In the genomic region with DNA sequence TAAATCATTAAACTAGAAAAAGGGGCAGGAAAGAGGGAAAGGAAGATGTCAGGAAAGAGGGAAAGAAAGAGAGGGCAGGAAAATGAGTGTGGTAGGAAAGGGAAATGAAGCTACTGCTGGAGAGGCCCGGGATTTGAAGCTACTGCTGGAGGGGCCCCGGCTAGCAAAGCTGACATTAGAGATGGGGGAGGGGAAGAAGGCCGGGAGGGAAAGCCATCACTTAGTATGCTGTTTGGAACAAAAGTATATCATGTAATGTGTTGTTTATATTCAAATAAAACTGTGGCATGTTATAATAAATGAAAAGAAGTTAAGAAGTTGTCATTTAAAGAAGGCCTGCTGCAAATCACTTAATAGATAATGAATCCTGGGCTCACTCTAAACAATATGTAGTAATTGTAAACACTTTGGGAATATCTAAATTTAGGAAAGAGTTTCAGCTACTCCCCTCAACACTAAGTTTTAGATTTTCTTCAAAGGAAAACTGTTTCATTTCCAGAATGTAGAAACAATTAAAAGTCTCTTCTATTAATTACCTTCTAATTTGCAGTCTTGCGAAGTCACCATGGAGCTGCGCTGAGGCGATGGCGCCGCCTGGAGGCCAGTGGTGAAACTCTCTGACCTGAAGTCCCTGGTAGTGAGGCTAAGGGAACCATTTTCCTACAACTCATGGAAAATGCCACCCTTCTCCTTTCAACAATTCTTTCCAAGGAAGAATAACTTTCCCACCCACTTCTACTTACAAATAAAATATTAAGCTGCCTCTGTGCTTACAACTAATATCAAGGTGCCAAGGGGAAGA, we compare ENCODE assay signal across 8 mouse cellular contexts.
DNase-seq lines count a peak whose midpoint lies in the region; ATAC-seq and TF ChIP-seq lines count a peak whose summit lies in the region.

No protein-coding gene starts in this region.

- WGBS in forebrain, embryonic 15.5 days, result 12% methylated on average over 8 of the region's 8 CpGs
- WGBS in lung, postnatal 0 days, result 10% methylated on average over 8 of the region's 8 CpGs
- 19% methylated on average over 8 of the region's 8 CpGs for WGBS in stomach, postnatal 0 days

- ATAC-seq in forebrain, embryonic 15.5 days (replicated peaks), result peak; percentile 71; the same call in 1 of the 2 replicates
- peak; percentile 66 for ATAC-seq in lung, postnatal 0 days
- no peak for ATAC-seq in stomach, postnatal 0 days (ENCODE audit: low FRiP score, low TSS enrichment)

- H3K4me1 ChIP-seq in forebrain, embryonic 15.5 days, result no peaks in the 10 kb centered on the region
- no peaks in the 10 kb centered on the region for H3K4me1 ChIP-seq in lung, postnatal 0 days (ENCODE audit: insufficient read depth, low read depth, low read length)
- H3K4me1 ChIP-seq in stomach, postnatal 0 days (replicated peaks; ENCODE audit: control insufficient read depth, insufficient read depth), result no peaks in the 10 kb centered on the region

- peak; percentile 24 for DNase-seq in cerebellum, adult 11 months
- DNase-seq in cerebellum, adult 11-12 months, result no peak
- DNase-seq in urinary bladder, postnatal 25 days (ENCODE audit: low spot score), result peak; percentile 27
- no peak for DNase-seq in urinary bladder, postnatal 10 days (ENCODE audit: low spot score)
- DNase-seq in layer of hippocampus, adult 11-12 months (ENCODE audit: low spot score), result peak; percentile 67
- peak; percentile 82 for DNase-seq in lung, postnatal 0 days (ENCODE audit: low spot score)
- peak; percentile 59 for DNase-seq in stomach, postnatal 0 days (ENCODE audit: low spot score)

- H3K27me3 ChIP-seq in forebrain, embryonic 15.5 days, result no peaks in the 10 kb centered on the region
- H3K27me3 ChIP-seq in lung, postnatal 0 days (replicated peaks; ENCODE audit: insufficient read depth, low read length), result no peaks in the 10 kb centered on the region
- H3K27me3 ChIP-seq in stomach, postnatal 0 days (ENCODE audit: control insufficient read depth, insufficient read depth, low read length), result no peaks in the 10 kb centered on the region

- no peak overlapping the region for H3K4me3 ChIP-seq in forebrain, embryonic 15.5 days
- H3K4me3 ChIP-seq in lung, postnatal 0 days (ENCODE audit: low read depth, low read length), result no peak overlapping the region
- H3K4me3 ChIP-seq in stomach, postnatal 0 days (ENCODE audit: low read depth, low read length), result no peak overlapping the region

- H3K4me2 ChIP-seq in forebrain, embryonic 15.5 days (replicated peaks), result no peak overlapping the region
- H3K4me2 ChIP-seq in lung, postnatal 0 days (replicated peaks; ENCODE audit: low read depth, low read length), result no peak overlapping the region
- H3K4me2 ChIP-seq in stomach, postnatal 0 days (replicated peaks; ENCODE audit: low read depth), result no peak overlapping the region

- H3K9ac ChIP-seq in forebrain, embryonic 15.5 days (replicated peaks), result no peak overlapping the region
- no peak overlapping the region for H3K9ac ChIP-seq in lung, postnatal 0 days (replicated peaks; ENCODE audit: low read depth)
- no peak overlapping the region for H3K9ac ChIP-seq in stomach, postnatal 0 days (ENCODE audit: low read length)

- no peaks in the 10 kb centered on the region for H3K9me3 ChIP-seq in forebrain, embryonic 15.5 days
- no peaks in the 10 kb centered on the region for H3K9me3 ChIP-seq in lung, postnatal 0 days (ENCODE audit: low read length)
- H3K9me3 ChIP-seq in stomach, postnatal 0 days (ENCODE audit: control insufficient read depth, low read length), result no peaks in the 10 kb centered on the region

- peak; percentile 51 for TF ChIP-seq EP300 in lung, postnatal 0 days (IDR thresholded peaks at IDR 0.05)
- TF ChIP-seq EP300 in stomach, postnatal 0 days (optimal IDR thresholded peaks at IDR 0.05), result no peak

- H3K27ac ChIP-seq in forebrain, embryonic 15.5 days (replicated peaks), result no peak overlapping the region
- H3K27ac ChIP-seq in lung, postnatal 0 days (ENCODE audit: low read length), result peak overlapping the region; percentile 23; the same call in 1 of the 2 replicates
- no peak overlapping the region for H3K27ac ChIP-seq in stomach, postnatal 0 days (replicated peaks)

- TF ChIP-seq CTCF in lung, postnatal 0 days (IDR thresholded peaks at IDR 0.05), result peak; percentile 86
- TF ChIP-seq CTCF in stomach, postnatal 0 days (IDR thresholded peaks at IDR 0.05; ENCODE audit: low read depth), result peak; percentile 86

- H3K36me3 ChIP-seq in forebrain, embryonic 15.5 days, result no peaks in the 10 kb centered on the region
- H3K36me3 ChIP-seq in lung, postnatal 0 days (ENCODE audit: insufficient read depth, low read length), result no peaks in the 10 kb centered on the region
- no peaks in the 10 kb centered on the region for H3K36me3 ChIP-seq in stomach, postnatal 0 days (ENCODE audit: control insufficient read depth, insufficient read depth, low read length)

Comparison
In these comparisons a context has a peak if more than half of its experiments do, and no peak if none do; other contexts are left out.
1. DNase-seq: peak in cerebellum, adult 11 months (single experiment), urinary bladder, postnatal 25 days (single experiment), layer of hippocampus, adult 11-12 months (single experiment), lung, postnatal 0 days (single experiment) and stomach, postnatal 0 days (single experiment); none in cerebellum, adult 11-12 months (single experiment) and urinary bladder, postnatal 10 days (single experiment).